Mouse (Mus musculus) brain, embryonic 14.5 days (tissue): Measurements from ENCODE around the gene Acot4.

Experiments used
- CTCF ChIP-seq: fragments of 200-500 bp; IDR thresholded peaks from 2 replicates; pipeline ENCODE4 v1.5.1; 2012; ENCODE audit warnings: inconsistent platforms, mild to moderate bottlenecking, moderate library complexity, borderline replicate concordance; ENCODE audit not compliant: insufficient read depth, insufficient read length; ENCODE audit errors: extremely low read depth
- POLR2A ChIP-seq: fragments of 200-500 bp; IDR thresholded peaks from 2 replicates; pipeline ENCODE4 v1.6.1; 2012; ENCODE audit warnings: mild to moderate bottlenecking, inconsistent platforms, borderline replicate concordance; ENCODE audit not compliant: poor library complexity, insufficient read depth, insufficient read length, severe bottlenecking; ENCODE audit errors: extremely low read depth

DNA sequence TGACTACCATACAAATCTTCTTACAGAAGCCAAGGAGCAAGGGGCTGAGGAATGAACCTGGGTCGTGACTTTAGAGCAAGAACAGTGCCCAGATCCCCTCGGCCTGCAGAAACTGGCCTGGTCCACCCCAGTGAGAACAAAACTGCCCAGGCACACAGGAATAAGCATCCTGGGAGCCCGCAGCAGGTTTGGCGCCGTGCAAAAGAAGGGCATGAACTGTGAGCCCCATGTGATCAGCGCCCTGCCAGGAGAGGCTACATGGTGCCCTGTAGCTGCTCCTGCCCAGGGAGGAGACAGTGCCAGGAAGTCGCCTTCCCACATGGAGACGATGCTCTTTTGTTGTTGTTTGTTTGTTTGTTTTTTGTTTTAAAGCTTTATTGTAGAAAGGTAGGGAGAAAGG, 26.4 kb downstream of the Acot4 start:
- TF ChIP-seq POLR2A (no peak), CTCF (no peak)
